Mouse (Mus musculus) urinary bladder, postnatal 14 days (tissue): ENCODE results near the gene Btg4.
A peak's percentile ranks its signal among the peaks of the same experiment; 100 is the strongest.
"Not testable (repeated sequence)": the region's sequence is repeated elsewhere in the genome, so short reads cannot be mapped to it uniquely, and the experiment has no call there.

Experiments
- DNase-seq: peaks from one replicate; pipeline ENCODE4 v3.0.0; 2021; ENCODE audit warnings: low spot score

Btg4 gene

DNA sequence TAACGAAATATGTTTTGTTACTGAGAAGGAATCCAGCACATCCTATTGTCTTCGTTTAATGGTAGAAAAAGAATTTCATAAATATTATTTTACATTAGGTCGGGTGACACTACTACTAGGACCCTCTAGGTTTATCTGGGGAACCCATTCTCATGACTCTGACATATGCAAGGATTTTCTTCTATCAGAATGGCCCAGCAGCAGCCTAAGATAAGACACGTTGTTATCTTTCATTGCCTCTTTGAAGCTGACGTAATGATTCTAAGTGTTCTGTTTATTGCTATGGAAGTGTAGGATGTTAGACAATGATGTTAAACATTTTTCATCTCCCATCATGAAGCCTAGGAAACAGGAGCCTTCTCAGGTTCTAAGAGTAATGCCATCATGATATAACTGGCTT is 33.0 kb downstream of the Btg4 start:
- no peak for DNase-seq

DNA sequence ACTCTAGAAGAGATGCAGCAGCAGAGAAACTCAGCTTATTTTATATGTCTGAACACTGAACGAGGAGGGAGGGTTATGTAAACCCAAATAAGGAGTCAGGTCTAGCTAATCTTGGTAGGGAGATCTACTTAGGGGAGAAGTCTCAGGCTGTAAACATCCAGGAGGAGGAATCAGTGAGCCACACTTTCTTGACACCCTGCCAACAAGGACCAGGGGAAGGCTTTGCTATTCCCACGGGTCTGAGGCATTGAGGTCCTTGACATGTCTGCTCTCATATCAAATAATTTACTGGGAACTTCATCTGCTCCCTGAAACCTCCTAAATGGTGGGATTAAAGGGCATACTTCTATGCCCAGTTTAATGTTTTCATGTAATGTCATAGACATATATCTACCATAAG is 35.6 kb downstream of the Btg4 start:
- no peak for DNase-seq

DNA sequence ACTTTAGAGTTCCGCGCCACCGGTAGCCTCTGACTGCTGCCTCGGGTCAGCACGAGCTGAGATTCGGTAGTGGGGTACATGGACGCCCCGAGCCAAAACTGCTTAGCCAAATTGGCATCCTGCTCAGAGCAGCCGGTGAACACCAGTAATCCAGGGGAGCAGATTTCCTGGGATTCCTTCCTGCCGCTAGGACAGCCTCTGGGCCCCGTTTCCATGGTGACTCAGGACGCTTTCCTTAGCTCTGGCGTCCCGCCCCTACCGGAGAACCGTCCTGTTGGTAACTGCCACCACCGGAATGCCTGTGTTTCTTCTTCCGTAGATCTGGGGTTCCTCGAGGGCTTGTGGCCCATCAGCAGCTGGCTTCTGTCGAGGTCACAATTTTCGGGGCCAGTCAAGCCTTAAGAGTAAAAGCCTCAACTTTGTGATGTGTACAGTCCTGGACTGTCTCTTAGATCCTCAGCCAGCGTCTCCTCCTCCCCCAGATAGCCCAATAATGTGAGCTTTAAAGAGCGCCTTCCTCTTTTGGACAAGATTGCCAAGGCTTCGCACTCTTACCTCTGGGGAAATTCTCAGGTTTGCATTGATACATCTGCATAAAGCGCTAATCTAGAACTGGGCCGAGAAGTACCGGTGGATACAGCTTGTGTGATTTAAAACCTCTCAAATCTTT is 41.2 kb downstream of the Btg4 start, which contains the start of gene 4833427G06Rik:
Gene 4833427G06Rik, minus strand, starts transcription at position 323 of the 670 bp plus-strand sequence.
- peak; percentile 29 for DNase-seq

DNA sequence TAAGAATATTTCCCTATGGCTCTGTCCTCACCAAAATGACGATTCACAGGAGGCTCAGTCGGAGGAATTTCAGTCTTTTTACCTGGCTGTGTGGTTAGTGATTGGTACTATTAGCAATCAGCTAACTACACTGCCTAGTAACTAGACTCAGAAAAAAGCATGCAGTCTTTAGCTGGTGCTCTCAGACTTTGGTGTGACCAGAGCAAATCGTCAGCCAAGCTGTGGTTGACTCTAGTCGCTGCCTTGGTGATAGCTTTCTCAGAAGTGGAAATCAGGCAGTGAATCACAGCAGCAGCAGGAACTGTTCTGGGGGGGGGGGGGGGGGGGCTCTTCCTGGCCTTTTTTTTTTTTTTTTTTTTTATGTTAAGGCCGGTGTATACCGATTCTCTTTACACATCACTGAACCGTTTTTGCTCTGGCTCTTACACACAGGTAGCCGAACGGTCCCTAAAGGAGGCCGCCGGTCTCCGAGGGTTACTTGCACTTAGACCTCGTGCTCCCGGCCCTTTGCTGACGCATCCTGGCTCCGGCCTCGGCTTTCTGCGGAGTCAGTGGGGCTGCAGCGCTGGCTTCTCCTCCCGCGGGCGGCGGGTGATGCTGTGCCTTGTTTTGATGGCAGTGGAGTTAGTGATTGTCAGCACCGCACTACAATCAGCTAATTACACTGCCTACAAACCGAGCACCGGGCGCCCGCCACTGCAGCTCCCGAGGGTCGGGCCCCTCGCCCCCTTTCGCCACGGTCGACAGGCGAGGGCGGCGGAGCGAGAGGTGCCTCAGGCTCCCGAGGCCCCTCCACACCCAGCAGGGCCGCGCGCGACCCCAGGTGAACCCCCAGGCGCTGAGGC is 42.5 kb downstream of the Btg4 start:
- DNase-seq, result peak; percentile 61

DNA sequence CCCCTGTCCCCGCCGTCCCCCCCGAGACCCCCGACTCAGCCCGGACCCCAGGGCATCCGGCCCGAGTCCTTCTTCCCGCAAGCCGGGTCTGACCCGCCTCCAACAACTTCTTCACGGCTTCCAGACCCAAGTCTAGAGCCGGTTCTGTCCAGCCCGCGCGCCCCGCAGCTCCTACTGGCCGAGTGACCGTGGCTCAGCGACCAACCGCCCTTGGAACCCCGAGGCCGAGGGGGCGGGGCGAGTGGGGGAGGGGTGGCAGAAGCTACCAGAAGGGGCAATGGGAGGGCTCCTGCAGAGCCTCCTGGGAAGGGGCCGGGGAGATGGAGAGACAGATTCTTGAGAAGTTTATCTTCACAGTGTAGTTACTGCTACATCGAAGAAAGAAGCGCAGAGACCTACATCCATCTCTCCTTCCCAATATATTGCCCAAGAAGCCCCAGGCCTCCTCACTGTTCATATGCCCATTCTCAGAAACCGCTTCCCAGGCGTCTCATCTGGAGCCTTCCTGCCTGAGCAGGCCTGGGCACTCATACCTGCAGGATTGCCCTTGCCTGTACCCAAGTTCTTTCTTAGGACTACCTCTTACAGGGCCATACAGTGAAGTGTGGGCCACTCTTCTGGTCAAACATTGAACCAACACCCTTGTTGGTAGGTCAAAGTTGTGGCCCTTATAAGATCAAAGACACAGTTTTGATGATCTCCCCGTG is 43.3 kb downstream of the Btg4 start:
- peak; percentile 29 for DNase-seq

DNA sequence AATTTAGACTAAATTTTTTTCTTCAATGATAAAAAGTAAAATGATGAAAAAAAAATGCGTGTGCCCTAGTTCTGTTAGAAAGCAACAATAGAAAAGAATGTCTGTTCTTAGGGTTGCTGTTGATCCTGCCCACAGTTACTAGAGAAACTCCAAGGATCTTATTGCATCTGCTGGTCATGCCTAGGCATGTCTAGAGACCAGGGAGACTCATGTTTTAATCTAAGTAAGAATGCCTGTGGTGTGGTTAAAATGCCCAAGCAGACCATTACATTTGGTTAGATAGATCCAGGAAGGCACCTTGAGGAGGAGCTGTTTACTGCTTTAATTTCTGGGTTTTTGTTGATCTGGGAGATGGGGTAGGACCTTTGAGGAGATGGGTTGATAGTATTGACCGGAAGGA is 45.0 kb downstream of the Btg4 start:
- peak; percentile 8 for DNase-seq

DNA sequence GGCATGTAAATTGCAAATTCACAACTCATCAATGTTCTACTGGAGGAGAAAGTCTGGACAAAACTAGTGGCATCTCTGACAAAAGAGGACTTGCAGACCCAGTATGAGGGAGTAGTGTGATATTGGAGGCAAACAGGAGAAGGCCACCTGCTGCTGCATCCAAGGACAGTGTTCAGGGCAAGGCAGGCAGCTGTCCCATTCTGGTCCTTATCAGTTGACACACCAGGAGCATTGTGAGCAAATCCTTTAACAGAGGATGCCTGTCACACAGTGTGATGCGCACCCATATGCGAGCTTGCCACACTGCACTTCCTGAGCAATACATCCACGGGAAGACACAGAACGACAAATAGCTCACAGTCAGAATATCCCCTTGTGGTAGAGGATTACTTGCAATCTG is 54.1 kb downstream of the Btg4 start:
- no peak for DNase-seq

DNA sequence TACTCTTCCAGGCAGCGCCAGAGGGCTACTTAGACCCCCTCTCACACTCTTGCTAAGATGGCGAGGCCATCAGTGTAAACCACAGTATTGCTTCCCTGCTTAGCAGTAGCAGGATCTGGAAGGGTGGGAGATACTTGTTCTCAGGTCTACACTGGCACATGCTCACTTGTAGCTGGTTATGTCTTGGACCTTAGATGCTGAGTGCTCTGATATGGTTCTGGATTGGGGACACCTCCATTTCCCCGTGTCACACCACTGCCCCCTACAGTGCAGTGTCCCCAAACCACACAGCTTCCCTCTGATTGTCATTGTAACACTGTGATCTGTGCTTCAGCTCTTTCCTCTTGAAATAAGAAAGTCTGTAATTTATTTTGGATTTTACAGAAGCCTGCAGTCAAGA is 76.3 kb downstream of the Btg4 start:
- DNase-seq, result no peak

DNA sequence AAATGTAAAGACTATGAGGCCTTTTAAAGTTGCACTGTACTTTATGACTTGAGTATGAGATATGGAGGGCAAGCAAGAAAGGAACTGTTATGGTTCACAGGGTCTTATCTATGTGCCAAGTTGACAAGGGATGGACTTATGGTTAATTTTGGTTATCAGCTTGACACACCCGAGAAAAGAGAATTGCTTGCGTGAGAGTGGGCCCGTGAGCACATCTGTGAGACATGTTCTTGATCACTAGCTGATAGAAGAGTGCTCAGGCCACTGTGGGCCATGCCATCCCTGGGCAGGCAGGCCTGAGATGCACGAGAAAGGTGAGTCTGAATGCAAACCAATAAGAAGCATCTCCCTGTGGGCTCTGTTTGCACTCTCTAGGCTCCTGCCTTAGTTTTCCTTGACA is 76.7 kb downstream of the Btg4 start:
- DNase-seq, result no peak

DNA sequence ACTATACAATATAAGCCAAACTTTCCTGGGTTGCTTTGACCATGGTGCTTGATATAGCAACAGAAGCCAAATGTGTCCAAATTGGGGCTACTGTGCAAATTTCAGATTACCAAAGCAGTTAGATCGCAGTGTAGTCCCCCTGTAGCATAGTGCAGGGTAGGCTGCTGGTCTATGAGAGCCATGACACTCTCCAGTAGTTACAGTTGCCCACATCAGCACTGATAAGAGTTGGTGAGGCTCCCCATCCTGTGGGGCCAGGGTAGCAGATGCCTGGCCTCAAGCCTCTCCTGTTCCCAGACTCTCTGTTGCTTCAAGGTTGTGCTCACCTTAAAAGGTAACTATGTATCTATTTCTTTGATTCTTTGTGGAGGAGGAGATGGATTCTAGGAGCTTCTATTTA is 77.1 kb downstream of the Btg4 start:
- DNase-seq, result no peak

DNA sequence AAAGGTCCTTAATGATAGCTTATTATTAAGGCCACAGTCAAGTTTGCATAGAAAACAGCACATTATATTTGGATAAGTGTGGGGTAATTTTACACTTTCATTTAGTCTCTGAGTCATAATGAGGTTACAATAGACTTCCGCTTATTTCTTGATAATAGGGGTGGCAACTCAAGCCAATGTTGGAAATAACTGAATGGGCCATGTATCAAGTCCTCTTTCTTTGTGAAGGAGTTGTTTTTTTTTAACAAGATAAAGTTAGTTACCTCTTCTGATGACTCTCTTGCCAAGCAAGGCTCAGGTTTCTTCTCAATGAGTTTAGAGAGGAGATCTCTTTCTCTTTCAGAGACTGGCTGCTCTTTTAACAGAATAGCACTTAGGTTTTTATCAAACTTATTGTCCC is 77.6 kb downstream of the Btg4 start:
- DNase-seq, result no peak

DNA sequence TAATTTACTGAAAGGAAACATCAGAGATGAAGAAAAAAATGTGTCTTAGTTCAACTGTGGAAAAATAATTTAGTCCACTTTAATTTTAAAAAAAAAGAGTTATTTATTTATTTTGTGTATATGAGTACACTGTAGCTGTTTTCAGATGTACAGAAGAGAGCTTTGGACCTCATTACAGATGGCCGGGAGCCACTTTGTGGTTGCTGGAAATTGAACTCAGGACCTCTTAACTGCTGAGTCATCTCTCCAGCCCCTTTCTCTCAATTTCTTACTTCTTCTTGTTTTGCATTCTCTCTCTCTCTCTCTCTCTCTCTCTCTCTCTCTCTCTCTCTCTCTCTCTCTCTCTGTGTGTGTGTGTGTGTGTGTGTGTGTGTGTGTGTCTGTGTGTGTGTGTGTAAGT is 78.7 kb downstream of the Btg4 start:
- DNase-seq, result not testable (repeated sequence)

DNA sequence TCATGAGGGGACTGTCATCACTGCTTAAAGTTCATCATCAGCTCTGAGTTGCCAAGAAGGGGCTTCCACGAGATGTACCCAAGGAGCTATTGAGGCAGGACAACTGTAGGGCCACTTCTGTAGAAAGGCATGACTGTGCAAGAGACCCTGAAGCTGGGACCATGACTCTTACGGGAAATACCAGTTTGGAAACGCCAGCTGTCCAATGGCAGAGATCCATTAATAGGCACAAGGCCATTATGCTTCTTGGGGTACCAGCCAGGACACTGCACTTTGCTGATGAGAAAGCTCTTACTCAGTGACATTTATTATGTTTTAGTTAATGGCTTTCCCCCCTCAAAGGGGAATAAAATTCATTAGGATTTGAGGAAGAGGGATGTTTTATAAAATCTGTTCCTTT is 80.0 kb downstream of the Btg4 start:
- DNase-seq, result no peak

DNA sequence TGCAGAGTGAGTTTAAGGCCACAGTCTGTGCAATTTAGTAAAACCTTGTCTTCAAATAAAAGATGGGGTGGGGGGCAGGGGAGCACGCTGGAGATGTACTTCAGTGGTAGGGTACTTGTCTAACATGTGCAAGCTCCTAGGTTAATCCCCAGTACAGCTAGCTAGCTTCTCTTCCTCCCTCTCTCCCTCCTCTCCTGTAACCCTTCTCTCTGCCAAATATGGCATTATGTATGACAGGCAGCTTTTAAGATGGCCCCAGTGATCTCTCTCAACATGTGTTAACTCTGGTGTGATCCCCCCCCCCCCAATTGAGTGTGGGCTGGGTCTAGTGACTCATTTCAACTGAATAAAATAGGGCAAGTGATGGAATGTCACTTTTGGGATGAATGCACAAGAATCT is 82.7 kb downstream of the Btg4 start:
- DNase-seq, result no peak

DNA sequence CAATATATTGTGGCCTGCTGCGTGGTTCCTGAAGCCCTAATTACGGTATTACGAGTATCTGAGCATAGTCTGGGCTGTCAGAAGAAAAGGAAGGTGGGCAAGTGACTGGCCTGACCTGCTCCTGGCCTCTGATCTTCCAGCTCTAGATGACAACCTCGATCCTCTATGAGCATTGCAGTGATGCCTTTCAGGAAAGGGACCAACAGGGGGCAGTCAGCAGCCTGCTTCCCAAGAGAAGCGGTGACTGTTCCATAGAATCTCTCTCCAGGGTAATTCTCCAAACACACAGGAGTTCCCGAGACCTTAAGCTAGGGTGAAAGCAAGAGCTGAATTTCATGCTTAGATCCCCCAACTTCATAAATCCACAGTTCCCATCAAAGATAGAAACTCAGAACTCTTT is 83.5 kb downstream of the Btg4 start:
- DNase-seq, result no peak

DNA sequence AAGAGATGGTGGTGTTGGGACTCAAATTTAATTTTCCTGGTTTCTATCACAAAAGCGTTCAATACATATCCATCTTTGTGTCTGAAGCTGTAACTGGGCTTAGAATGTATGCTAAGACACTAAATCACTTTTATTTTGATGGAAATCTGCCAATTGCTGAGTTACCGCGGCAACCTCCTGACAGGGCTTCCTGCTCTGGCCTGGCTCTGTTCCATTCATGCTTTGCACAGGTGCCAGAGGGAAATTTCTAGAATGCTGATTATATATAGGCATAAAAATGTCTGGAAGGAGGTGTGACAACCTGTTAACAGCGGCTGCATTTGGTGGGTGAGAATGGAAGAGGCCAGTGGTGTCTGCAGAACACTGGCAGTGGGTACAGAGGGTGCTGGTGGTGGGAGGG is 85.8 kb downstream of the Btg4 start:
- DNase-seq, result peak; percentile 35

DNA sequence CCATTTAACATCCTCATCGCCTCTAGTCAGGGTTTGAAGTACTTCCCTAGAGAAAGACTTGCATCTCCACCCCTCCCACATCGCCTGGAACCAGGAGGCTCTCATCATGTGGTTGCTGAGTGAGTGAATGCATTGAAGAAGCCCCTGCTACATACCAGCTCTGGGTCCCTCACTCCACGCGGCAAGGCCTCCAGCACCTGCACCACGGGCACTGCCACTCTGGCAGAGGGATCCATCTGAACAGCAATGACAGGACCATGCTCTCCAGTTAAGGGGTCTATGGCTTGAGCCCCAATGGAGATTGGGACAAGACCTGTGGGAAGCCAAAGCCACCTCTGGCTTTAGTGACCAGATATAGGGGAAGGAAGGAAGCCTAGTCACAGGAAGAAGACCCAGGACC is 86.6 kb downstream of the Btg4 start:
- no peak for DNase-seq

DNA sequence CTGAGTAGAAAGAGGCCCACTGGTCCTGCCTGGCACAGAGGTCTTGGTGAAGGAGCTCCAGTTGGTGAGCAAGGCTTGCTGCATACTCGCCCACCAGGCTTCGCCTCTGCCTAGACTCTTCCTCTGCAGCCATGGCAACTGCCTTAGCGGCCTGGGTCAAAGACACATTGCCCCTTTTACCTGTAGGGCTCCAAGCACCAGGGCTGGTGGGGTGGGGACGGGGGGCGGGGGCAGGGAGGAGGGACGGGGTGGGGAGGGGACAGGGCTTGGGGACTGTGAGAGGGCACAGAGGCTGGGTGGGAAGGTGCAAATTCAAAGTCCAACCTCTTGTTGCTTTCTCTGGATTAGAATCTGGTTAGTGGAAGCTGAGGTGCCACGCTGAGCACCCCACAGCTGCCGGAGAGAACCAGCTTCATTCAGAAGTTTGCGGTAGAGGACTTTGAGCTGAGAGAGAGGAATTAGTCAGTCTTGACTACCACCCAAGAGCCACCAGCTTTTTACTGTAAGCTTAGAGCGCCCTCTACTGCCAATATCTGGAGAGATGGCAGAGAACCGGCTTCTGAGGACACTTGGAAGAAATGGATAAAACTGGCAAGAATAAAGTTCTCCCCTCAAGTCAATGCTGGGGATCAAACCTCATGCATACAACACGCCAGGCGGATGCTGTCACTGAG is 91.5 kb downstream of the Btg4 start:
- peak; percentile 76 for DNase-seq

DNA sequence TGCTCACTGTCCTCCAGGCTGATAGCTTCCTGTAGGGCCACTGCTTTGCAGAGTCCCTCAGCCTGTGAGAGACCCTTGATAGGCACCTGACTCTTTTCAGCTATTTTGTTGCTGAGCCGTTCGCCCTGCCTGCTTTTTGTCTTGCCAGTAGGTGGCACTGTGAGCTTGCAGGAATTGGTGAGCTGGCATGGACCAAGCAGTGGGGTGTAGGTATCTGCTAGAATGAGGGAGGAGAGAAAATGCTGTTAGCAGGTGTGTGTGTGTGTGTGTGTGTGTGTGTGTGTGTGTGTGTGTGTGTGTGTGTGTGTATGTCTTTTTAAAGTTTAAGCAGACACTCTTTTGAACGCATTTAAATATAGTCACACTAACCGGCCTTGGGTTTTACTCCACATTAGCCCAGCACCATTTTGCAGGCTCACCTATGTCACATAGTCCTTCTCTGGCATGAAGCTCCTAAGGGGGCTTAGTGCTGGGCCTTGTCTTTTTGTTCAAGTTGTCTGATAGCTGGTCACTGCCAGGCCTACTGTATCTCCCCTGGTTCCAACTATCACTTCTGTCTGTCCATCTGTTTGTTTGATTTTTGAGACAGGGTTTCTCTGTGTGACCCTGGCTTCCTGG is 101.2 kb downstream of the Btg4 start:
- peak; percentile 82 for DNase-seq

DNA sequence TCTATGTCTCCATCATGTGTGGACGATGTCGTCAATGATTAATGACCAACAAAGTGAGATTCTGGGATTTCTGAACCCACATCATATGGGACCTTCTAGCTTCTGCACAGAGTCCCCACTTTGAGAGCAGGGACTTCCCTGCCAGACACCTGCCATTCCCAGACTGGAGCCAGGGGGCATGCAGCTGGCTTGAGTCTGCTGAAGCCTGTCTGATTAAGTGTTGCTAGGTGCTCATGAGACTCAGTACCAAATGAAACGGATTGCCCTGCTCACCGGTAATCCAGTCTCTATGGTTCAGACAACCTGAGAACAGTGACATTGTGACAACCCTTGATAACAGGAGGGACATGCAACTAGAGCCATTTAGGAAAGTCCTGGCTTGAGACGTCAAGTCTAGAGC is 103.3 kb downstream of the Btg4 start:
- DNase-seq, result no peak

DNA sequence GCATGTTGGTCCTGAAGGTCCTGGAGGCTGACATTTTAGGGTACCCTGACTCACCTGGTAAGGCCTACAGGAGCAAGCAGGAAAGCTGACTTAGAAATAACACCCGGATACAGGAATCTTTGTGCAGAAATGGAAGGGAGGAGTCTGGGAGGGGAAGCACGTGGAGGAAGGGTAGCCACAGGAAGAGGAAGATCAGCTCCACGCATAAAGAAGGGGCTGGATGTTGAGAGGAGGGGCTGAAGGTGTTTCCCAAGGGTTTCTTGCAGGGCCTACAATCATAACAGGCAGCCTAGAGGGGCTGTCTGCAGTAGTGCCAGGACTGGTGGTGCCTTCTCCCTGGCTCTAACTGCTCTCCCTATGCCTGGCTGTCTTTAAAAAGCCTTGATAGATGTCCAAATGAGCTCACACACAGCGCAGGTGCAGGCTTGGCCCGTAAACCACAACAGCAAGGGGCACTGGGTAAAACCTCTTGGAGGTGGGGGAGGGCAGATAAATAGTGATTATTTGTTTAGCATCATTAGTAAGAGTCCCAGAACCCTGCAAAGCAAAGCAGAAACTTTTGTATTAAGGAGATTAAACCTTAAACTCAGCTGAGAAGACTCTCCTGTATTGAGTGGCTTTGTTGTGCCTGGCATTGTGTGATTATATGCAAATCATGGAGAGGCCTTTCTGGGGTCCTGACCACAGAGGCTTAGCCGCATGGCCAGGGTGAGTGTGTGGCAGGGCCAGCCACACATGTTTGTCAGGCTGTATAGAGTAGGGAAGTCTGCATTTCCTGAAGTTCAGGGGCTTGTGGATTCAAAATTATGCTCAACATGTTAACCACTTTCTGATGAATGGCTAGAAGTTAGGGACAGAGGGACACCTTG is 104.8 kb downstream of the Btg4 start, which contains the start of gene Gm32742:
Gene Gm32742, minus strand, starts transcription at position 206 of the 869 bp plus-strand sequence.
- DNase-seq, result no peak
